Mouse (Mus musculus) heart, adult 2 months (tissue): ENCODE data around the gene Nkx1-2. TPM values are rescaled to one million over a fixed set of nuclear protein-coding genes. Genes with fewer than 3 reads are reported as not detected.
A peak's percentile ranks its signal among the peaks of the same experiment; 100 is the strongest.

Experiments
- DNase-seq, 2 experiments: peaks; one replicate each; pipeline ENCODE4 v3.0.0; 2021
- H3K27ac ChIP-seq: fragments of 200-600 bp; 2 replicates; pipeline ENCODE4 v1.8.1; 2022
- H3K27me3 ChIP-seq: fragments of 200-500 bp; 2 replicates; pipeline ENCODE4 v1.6.1; 2012; ENCODE audit warnings: mild to moderate bottlenecking, low read length, inconsistent platforms, mixed read lengths; ENCODE audit not compliant: control insufficient read depth, insufficient read depth
- H3K36me3 ChIP-seq: fragments of 200-500 bp; 2 replicates; pipeline ENCODE4 v1.6.1; 2012; ENCODE audit warnings: low read length, inconsistent platforms; ENCODE audit not compliant: control insufficient read depth, insufficient read depth
- H3K4me1 ChIP-seq: fragments of 200-500 bp; 2 replicates; pipeline ENCODE4 v1.6.1; 2011; ENCODE audit warnings: low read length; ENCODE audit not compliant: control insufficient read depth, insufficient read depth
- H3K4me3 ChIP-seq: fragments of 200-600 bp; 2 replicates; pipeline ENCODE4 v1.8.1; 2022
- H3K79me2 ChIP-seq: fragments of 200-500 bp; replicated peaks from 2 replicates; pipeline ENCODE4 v1.6.1; 2012; ENCODE audit warnings: mild to moderate bottlenecking, inconsistent platforms, low read length, moderate library complexity, mixed read lengths; ENCODE audit not compliant: control insufficient read depth, insufficient read depth
- H3K9ac ChIP-seq: fragments of 200-500 bp; 2 replicates; pipeline ENCODE4 v1.6.1; 2012; ENCODE audit warnings: low read depth, mild to moderate bottlenecking, control low read depth, inconsistent platforms, low read length, mixed read lengths
- CTCF ChIP-seq: fragments of 200-600 bp; IDR thresholded peaks from 2 replicates; pipeline ENCODE4 v1.8.1; 2022; ENCODE audit warnings: antibody characterized with exemption, mild to moderate bottlenecking, moderate library complexity
- EP300 ChIP-seq: fragments of 200-500 bp; IDR thresholded peaks from 2 replicates; pipeline ENCODE4 v1.6.1; 2011; ENCODE audit warnings: low read depth, low read length, control low read depth; ENCODE audit not compliant: insufficient read depth
- POLR2A ChIP-seq: fragments of 200-500 bp; IDR thresholded peaks from 2 replicates; pipeline ENCODE4 v1.6.1; 2011; ENCODE audit warnings: mild to moderate bottlenecking, low read depth, low read length, control low read depth; ENCODE audit not compliant: insufficient read depth
- WGBS: fragments of 180-500 bp; shearing (Covaris S2); methylation state at CpG from one replicate; pipeline ENCODE4 v1.1.7; 2018; 5-methylcytosine and 5-hydroxymethylcytosine counted together
- intact Hi-C: fragments of 180-260 bp; cut with DNase I; formaldehyde crosslinking; loops from one replicate; pipeline ENCODE4 v1.15.1; 2025
- polyA plus RNA-seq: library from polyadenylated mRNA; depleted of rRNA; stranded (reverse); fragments of >200 nt; gene quantifications from 2 replicates; pipeline ENCODE4 v1.2.3, GENCODE M21; 2012
- total RNA-seq, 2 experiments: library from RNA; stranded (reverse); gene quantifications; 2 replicates each; pipeline ENCODE4 v1.2.3; 2021

Nkx1-2 gene
- total and polyA plus RNA-seq, 3 experiments, result not detected

DNA sequence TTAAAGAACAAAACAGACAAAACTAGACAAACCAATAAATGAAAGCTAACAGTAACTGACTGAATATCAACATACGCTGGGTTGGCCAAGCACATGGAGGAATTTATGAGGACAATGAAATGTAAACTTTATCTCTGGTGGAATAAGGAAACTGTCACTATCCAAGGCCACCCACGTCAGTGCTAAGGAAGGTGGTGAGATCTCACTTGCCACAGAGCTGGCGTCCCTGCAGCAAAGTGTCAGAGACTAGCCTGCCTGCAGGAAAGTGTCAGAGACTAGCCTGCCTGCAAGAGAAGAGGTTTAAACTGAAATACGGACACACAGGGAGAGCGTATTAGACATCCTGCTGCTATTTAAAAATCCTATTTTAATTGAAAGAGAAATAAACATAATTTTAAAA is 12.3 kb downstream of the Nkx1-2 start:
- peaks cover 2% of the 10 kb centered on the region for H3K4me1 ChIP-seq
- TF ChIP-seq POLR2A (no peak), CTCF (no peak), EP300 (no peak)
- no peak overlapping the region for H3K4me3 ChIP-seq
- no peaks in the 10 kb centered on the region for H3K79me2 ChIP-seq
- 67% methylated on average over 5 of the region's 5 CpGs for WGBS
- no peak overlapping the region for H3K9ac ChIP-seq
- no peak for DNase-seq
- H3K36me3 ChIP-seq, result no peaks in the 10 kb centered on the region
- intact Hi-C loops, result no loop called here
- no peaks in the 10 kb centered on the region; the same call in 1 of the 2 replicates for H3K27me3 ChIP-seq
- no peak overlapping the region for H3K27ac ChIP-seq

DNA sequence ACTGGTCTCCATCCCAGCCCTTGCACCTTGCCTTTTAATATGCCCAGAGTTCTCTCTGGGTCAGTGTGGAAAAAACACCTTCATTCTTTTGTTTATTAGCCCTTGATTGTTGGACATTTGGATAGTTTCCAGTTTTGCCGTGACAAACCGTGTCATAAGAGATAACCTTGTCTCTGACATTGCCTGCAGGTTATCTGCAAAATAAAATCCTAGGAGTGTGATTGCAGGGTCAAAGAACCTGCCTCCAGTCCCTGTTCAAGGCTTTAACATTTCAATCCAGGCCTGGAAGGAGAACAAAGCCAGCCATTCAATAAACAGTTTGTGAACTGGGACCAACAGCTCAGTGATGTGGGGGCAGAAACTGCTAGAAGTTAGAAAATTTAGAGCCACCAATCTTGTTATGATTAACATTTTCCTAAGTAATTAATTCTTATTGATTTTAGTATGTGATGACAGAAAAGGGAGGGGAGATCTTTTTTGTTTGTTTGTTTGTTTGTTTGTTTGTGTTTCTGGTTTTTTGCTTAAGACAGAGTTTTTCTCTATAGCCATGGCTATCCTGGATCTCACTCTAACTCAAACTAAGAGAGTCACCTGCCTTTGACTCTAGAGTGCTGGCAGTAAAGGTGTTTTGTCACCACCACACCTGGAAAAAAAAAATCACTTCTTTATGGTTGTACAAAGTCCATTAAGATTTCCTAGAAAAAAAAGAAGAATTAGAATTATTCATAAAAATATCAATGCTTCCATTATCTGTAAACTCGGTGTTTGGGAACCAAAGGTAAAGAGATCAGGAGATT is 13.5 kb downstream of the Nkx1-2 start:
- Histone ChIP-seq H3K9ac (no peak overlapping the region), H3K27me3 (no peaks in the 10 kb centered on the region; the same call in 1 of the 2 replicates), H3K79me2 (no peaks in the 10 kb centered on the region), H3K27ac (no peak overlapping the region), H3K4me3 (no peak overlapping the region), H3K4me1 (peaks cover 2% of the 10 kb centered on the region), H3K36me3 (no peaks in the 10 kb centered on the region)
- intact Hi-C loops, result no loop called here
- TF ChIP-seq EP300 (no peak), CTCF (no peak), POLR2A (no peak)
- no peak for DNase-seq
- 29% methylated on average over 3 of the region's 3 CpGs for WGBS

DNA sequence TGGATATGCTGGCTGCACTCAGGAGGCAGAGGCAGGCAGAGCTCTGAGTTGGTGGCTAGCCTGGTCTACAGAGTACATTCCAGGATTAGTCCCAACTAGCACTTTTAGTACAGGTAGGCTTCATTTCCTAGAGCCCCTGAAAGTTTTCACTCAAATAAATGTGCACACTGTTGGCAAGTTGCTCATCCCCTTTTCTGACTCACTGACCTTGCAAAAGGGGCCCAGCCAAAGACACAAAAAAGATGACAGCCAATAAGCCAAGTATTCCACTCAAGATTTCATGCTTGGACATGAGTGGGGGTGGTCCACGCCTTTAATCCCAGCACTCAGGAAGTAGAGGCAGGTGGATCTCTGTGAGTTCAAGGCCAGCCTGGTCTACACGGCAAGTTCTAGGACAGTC is 18.0 kb downstream of the Nkx1-2 start:
- Histone ChIP-seq H3K4me3 (no peak overlapping the region), H3K79me2 (no peaks in the 10 kb centered on the region)
- WGBS, result 85% methylated on average over 2 of the region's 2 CpGs

DNA sequence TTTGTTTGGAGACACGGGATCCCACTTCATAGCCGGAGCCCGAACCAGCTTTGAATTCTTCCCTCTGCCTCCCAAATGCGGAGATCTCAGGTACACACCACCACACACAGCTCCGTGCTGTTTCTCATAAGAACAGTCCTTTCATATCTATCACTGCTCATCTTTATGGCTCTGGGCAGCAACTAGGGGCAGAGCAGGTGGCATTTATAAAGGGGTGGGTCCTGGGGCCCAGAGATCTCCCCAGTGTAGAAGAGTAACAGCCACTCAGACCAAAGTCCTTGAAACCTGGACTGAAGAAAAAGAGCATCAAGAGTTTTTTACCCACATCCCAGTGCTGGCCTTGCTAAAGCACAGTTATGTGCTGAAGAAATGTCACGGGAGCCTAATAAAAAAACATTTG is 18.9 kb downstream of the Nkx1-2 start:
- intact Hi-C loops, result no loop called here
- no peak overlapping the region for H3K27ac ChIP-seq
- WGBS, result 60% methylated on average over 6 of the region's 6 CpGs
- no peak for TF ChIP-seq POLR2A
- TF ChIP-seq EP300, result no peak
- TF ChIP-seq CTCF, result no peak
- H3K4me1 ChIP-seq, result peaks cover 1% of the 10 kb centered on the region; the same call in 1 of the 2 replicates
- no peaks in the 10 kb centered on the region; the same call in 1 of the 2 replicates for H3K27me3 ChIP-seq
- no peaks in the 10 kb centered on the region for H3K36me3 ChIP-seq
- no peaks in the 10 kb centered on the region for H3K79me2 ChIP-seq
- DNase-seq, result no peak
- H3K4me3 ChIP-seq, result no peak overlapping the region
- H3K9ac ChIP-seq, result no peak overlapping the region

More for the DNA sequence above, 18.0 kb downstream of the Nkx1-2 start:
- H3K27ac ChIP-seq, result no peak overlapping the region
- H3K9ac ChIP-seq, result no peak overlapping the region
- DNase-seq, result no peak
- peaks cover 1% of the 10 kb centered on the region; the same call in 1 of the 2 replicates for H3K4me1 ChIP-seq
- intact Hi-C loops, result no loop called here
- no peak for TF ChIP-seq CTCF
- no peaks in the 10 kb centered on the region; the same call in 1 of the 2 replicates for H3K27me3 ChIP-seq
- H3K36me3 ChIP-seq, result no peaks in the 10 kb centered on the region

- H3K9ac ChIP-seq, result peak overlapping the region; percentile 66
- WGBS, result 43% methylated on average over 4 of the region's 4 CpGs
Measured at GRCm38 (mm10) chr7:132576891-132577290, 22.5 kb downstream of the Nkx1-2 start.

DNA sequence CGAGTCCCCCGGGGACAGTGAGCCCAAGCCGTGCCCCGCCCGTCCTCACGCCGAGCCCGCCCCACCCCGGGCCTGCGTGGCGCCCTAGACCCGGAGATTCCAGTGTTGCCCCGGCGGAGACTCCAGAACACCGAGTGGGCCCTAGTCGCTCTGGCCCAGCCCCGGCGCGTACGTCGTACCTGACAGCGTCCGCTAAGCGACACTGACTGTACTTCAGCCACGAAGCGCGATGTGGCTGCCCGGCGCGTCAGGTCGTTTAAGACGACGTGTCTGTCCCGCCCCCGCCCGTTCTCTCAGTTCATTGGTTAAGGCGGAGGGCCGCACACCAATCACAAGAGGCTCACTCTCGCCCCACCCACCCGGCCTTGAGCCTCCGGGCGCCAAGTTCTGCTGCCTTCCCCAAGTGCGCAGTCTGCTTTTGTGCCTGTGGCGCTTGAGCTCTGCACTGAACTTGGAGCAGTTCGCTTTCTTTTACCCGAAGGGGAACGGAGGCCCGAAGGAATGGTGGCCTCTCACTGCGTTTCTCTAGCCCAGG is 23.3 kb downstream of the Nkx1-2 start, which contains the start of gene Oat:
Gene Oat (minus strand): TSS at position 283 of the 535 bp plus-strand sequence.
- peak; percentile 94 to 96 for DNase-seq
- Histone ChIP-seq H3K79me2 (0 out of 2 replicates have a peak, but pooled peaks cover 3% of the 10 kb centered on the region), H3K27ac (peak within 1 kb of the TSS; percentile 93), H3K4me1 (peaks cover 9% of the 10 kb centered on the region), H3K4me3 (peak within 1 kb of the TSS; percentile 91), H3K9ac (peak within 1 kb of the TSS; percentile 91), H3K27me3 (no peaks in the 10 kb centered on the region), H3K36me3 (peaks cover 15% of the 10 kb centered on the region)
- TF ChIP-seq CTCF (peak; percentile 37; the same call in 1 of the 2 replicates), POLR2A (peak; percentile 98), EP300 (peak; percentile 43; the same call in 1 of the 2 replicates)
- intact Hi-C loops, result loop anchor here (2.0 kb wide), 2 partner anchors 35 to 63 kb away; partner anchors contain the start of gene Lhpp
- WGBS, result under 1% methylated on average over 49 of the region's 49 CpGs

More at GRCm38 (mm10) chr7:132576891-132577290, 22.5 kb downstream of the Nkx1-2 start:
- no peaks in the 10 kb centered on the region for H3K27me3 ChIP-seq
- no peak for DNase-seq
- intact Hi-C loops, result loop anchor here (2.0 kb wide), 2 partner anchors 34 to 62 kb away; partner anchors contain the start of gene Lhpp
- H3K4me1 ChIP-seq, result peaks cover 8% of the 10 kb centered on the region
- H3K79me2 ChIP-seq, result 0 out of 2 replicates have a peak, but pooled peaks cover 1% of the 10 kb centered on the region
- H3K27ac ChIP-seq, result peak overlapping the region; percentile 93
- peaks cover 13% of the 10 kb centered on the region for H3K36me3 ChIP-seq
- TF ChIP-seq CTCF (no peak), EP300 (no peak), POLR2A (no peak)
- H3K4me3 ChIP-seq, result peak overlapping the region; percentile 91
